Mouse (Mus musculus): ENCODE data around the gene Milr1. TPM values are rescaled to one million over a fixed set of nuclear protein-coding genes. Genes with fewer than 3 reads are reported as not detected.

Gene Milr1
- total and polyA plus RNA-seq, 3 experiments: 0.29 to 1.4 (median 0.93) TPM

DNA sequence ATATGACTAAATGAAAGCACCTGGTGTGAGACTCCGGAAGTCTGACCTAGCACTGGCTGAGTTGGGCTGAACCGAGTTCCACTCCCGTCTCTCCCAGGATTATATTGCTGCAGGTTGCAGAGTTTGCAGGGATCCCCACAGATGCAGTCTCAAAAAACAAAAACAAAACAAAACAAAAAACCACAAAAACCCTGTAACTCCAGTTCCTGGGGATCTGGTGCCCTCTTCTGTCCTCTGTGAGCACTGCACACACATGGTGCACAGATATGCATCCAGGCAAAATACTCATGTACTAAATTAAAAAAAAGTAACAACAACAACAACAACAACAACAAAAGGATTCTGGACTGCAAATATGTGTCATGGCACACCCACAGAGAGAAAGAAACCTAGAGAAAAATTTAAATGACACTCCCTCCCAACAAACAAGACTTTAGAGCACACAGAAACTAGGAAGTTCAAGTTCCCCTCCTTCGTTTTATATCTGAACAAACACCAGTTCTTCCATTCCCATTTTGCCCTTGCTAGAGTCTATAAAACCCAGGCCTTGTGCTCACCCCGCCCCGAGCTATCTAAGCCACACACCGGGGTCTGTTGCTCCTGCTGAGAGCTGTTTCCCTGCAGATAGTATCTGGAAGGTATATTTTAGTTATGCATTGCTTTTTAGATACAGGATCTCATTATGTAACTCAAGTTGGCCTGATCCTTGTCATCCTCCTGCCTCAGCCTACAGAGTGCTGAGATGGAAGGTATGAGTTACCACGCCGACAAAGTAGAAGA lies 19.4 kb downstream of the Milr1 start:
- no peaks in the 10 kb centered on the region for H3K27me3 ChIP-seq (ENCODE audit: control insufficient read depth, insufficient read depth, low read length)
- no peak overlapping the region for H3K4me3 ChIP-seq
- H3K4me1 ChIP-seq (ENCODE audit: control insufficient read depth, insufficient read depth, low read length): no peaks in the 10 kb centered on the region
- peak; percentile 51 for TF ChIP-seq CTCF (IDR thresholded peaks at IDR 0.05)
- no peak for TF ChIP-seq EP300 (IDR thresholded peaks at IDR 0.05; ENCODE audit: insufficient read depth, low read depth, low read length)
- 96% methylated on average over 9 of the region's 9 CpGs for WGBS
- no peak overlapping the region for H3K27ac ChIP-seq
- H3K9ac ChIP-seq (ENCODE audit: low read depth, low read length): no peak overlapping the region
- no peaks in the 10 kb centered on the region for H3K79me2 ChIP-seq (replicated peaks; ENCODE audit: control insufficient read depth, insufficient read depth, low read length)
- H3K36me3 ChIP-seq (ENCODE audit: control insufficient read depth, insufficient read depth, low read length): no peaks in the 10 kb centered on the region; the same call in 1 of the 2 replicates
- intact Hi-C loops (cut with DNase I): no loop called here
- peak in 1 of 2 experiments; percentile 18 for DNase-seq

- no peak for TF ChIP-seq CTCF (IDR thresholded peaks at IDR 0.05)
- TF ChIP-seq EP300 (IDR thresholded peaks at IDR 0.05; ENCODE audit: insufficient read depth, low read depth, low read length): no peak
- no peak for TF ChIP-seq POLR2A (IDR thresholded peaks at IDR 0.05; ENCODE audit: insufficient read depth, low read depth, low read length)
- no peak overlapping the region for H3K27ac ChIP-seq
- no peak overlapping the region for H3K9ac ChIP-seq (ENCODE audit: low read depth, low read length)
- no peaks in the 10 kb centered on the region for H3K79me2 ChIP-seq (replicated peaks; ENCODE audit: control insufficient read depth, insufficient read depth, low read length)
- no peak overlapping the region for H3K4me3 ChIP-seq
- 93% methylated on average over 9 of the region's 9 CpGs for WGBS
- intact Hi-C loops (cut with DNase I): no loop called here
- no peaks in the 10 kb centered on the region for H3K27me3 ChIP-seq (ENCODE audit: control insufficient read depth, insufficient read depth, low read length)
- H3K36me3 ChIP-seq (ENCODE audit: control insufficient read depth, insufficient read depth, low read length): peaks cover 2% of the 10 kb centered on the region
- DNase-seq: no peak
- H3K4me1 ChIP-seq (ENCODE audit: control insufficient read depth, insufficient read depth, low read length): no peaks in the 10 kb centered on the region
Measured at GRCm38 (mm10) chr11:106773061-106773460, 22.0 kb downstream of the Milr1 start.

GRCm38 (mm10) chr11:106776960-106777359 lies 25.9 kb downstream of the Milr1 start:
- H3K36me3 ChIP-seq (ENCODE audit: control insufficient read depth, insufficient read depth, low read length): peaks cover 20% of the 10 kb centered on the region
- no peak overlapping the region for H3K4me3 ChIP-seq
- intact Hi-C loops (cut with DNase I): no loop called here
- H3K79me2 ChIP-seq (replicated peaks; ENCODE audit: control insufficient read depth, insufficient read depth, low read length): no peaks in the 10 kb centered on the region
- H3K4me1 ChIP-seq (ENCODE audit: control insufficient read depth, insufficient read depth, low read length): peaks cover 3% of the 10 kb centered on the region; the same call in 1 of the 2 replicates
- WGBS: 88% methylated on average over 4 of the region's 4 CpGs
- DNase-seq: no peak
- H3K27ac ChIP-seq: no peak overlapping the region
- TF ChIP-seq POLR2A (IDR thresholded peaks at IDR 0.05; ENCODE audit: insufficient read depth, low read depth, low read length) (no peak), CTCF (IDR thresholded peaks at IDR 0.05) (no peak), EP300 (IDR thresholded peaks at IDR 0.05; ENCODE audit: insufficient read depth, low read depth, low read length) (no peak)
- no peaks in the 10 kb centered on the region for H3K27me3 ChIP-seq (ENCODE audit: control insufficient read depth, insufficient read depth, low read length)
- H3K9ac ChIP-seq (ENCODE audit: low read depth, low read length): no peak overlapping the region

- Histone ChIP-seq H3K27me3 (ENCODE audit: control insufficient read depth, insufficient read depth, low read length) (no peaks in the 10 kb centered on the region), H3K27ac (no peak overlapping the region), H3K4me1 (ENCODE audit: control insufficient read depth, insufficient read depth, low read length) (peaks cover 3% of the 10 kb centered on the region; the same call in 1 of the 2 replicates), H3K9ac (ENCODE audit: low read depth, low read length) (no peak overlapping the region), H3K4me3 (no peak overlapping the region), H3K79me2 (replicated peaks; ENCODE audit: control insufficient read depth, insufficient read depth, low read length) (no peaks in the 10 kb centered on the region), H3K36me3 (ENCODE audit: control insufficient read depth, insufficient read depth, low read length) (peaks cover 24% of the 10 kb centered on the region)
- intact Hi-C loops (cut with DNase I): no loop called here
- 92% methylated on average over 3 of the region's 3 CpGs for WGBS
- TF ChIP-seq EP300 (IDR thresholded peaks at IDR 0.05; ENCODE audit: insufficient read depth, low read depth, low read length) (no peak), CTCF (IDR thresholded peaks at IDR 0.05) (no peak)
- no peak for DNase-seq
Measured at GRCm38 (mm10) chr11:106777395-106777794, 26.4 kb downstream of the Milr1 start.

GRCm38 (mm10) chr11:106778132-106778531 lies 27.1 kb downstream of the Milr1 start:
- no peak for DNase-seq
- H3K4me1 ChIP-seq (ENCODE audit: control insufficient read depth, insufficient read depth, low read length): peaks cover 4% of the 10 kb centered on the region
- H3K27ac ChIP-seq: no peak overlapping the region
- H3K36me3 ChIP-seq (ENCODE audit: control insufficient read depth, insufficient read depth, low read length): peaks cover 32% of the 10 kb centered on the region
- no peaks in the 10 kb centered on the region for H3K79me2 ChIP-seq (replicated peaks; ENCODE audit: control insufficient read depth, insufficient read depth, low read length)
- intact Hi-C loops (cut with DNase I): no loop called here
- H3K27me3 ChIP-seq (ENCODE audit: control insufficient read depth, insufficient read depth, low read length): no peaks in the 10 kb centered on the region
- no peak overlapping the region for H3K4me3 ChIP-seq
- no peak overlapping the region for H3K9ac ChIP-seq (ENCODE audit: low read depth, low read length)
- no peak for TF ChIP-seq EP300 (IDR thresholded peaks at IDR 0.05; ENCODE audit: insufficient read depth, low read depth, low read length)
- no peak for TF ChIP-seq CTCF (IDR thresholded peaks at IDR 0.05)
- no peak for TF ChIP-seq POLR2A (IDR thresholded peaks at IDR 0.05; ENCODE audit: insufficient read depth, low read depth, low read length)
- 90% methylated on average over 7 of the region's 7 CpGs for WGBS

GRCm38 (mm10) chr11:106778589-106779387 lies 27.8 kb downstream of the Milr1 start:
- WGBS: 2% methylated on average over 39 of the region's 39 CpGs
- H3K9ac ChIP-seq (ENCODE audit: low read depth, low read length): peak overlapping the region; percentile 95
- no peaks in the 10 kb centered on the region for H3K27me3 ChIP-seq (ENCODE audit: control insufficient read depth, insufficient read depth, low read length)
- no peak for TF ChIP-seq EP300 (IDR thresholded peaks at IDR 0.05; ENCODE audit: insufficient read depth, low read depth, low read length)
- peak; percentile 9 for TF ChIP-seq CTCF (IDR thresholded peaks at IDR 0.05)
- TF ChIP-seq POLR2A (IDR thresholded peaks at IDR 0.05; ENCODE audit: insufficient read depth, low read depth, low read length): 0 out of 2 replicates have a peak, but pooled peaks have one; percentile 19
- H3K27ac ChIP-seq: peak overlapping the region; percentile 83
- peaks cover 4% of the 10 kb centered on the region for H3K4me1 ChIP-seq (ENCODE audit: control insufficient read depth, insufficient read depth, low read length)
- peaks cover 38% of the 10 kb centered on the region for H3K36me3 ChIP-seq (ENCODE audit: control insufficient read depth, insufficient read depth, low read length)
- intact Hi-C loops (cut with DNase I): loop anchor here (1.0 kb wide), 1 partner anchor 10 kb away; no protein-coding TSS in a partner anchor
- H3K79me2 ChIP-seq (replicated peaks; ENCODE audit: control insufficient read depth, insufficient read depth, low read length): no peaks in the 10 kb centered on the region
- peak overlapping the region; percentile 63 for H3K4me3 ChIP-seq
- DNase-seq: no peak

Measured in heart, adult 2 months (tissue).